Mouse (Mus musculus) left cerebral cortex, adult 6 months (tissue): ENCODE data around the gene Lilra5. TPM values are rescaled to one million over a fixed set of nuclear protein-coding genes. Genes with fewer than 3 reads are reported as not detected.

ENCODE experiments used
- long read RNA-seq, 2 experiments: library from polyadenylated mRNA; unstranded; transcript quantifications; one replicate each; pipeline ENCODE4 v2.0.0; 2019 to 2020
- polyA plus RNA-seq: library from polyadenylated mRNA; unstranded; fragments of <200 nt; fragmentation: Nextera tagmentation; gene quantifications from 2 replicates; pipeline ENCODE4 v1.2.3, GENCODE M21; 2021

Lilra5 gene
- 0.24 and 0.33 TPM in 2 replicates for polyA plus RNA-seq
- long read RNA-seq, experiment 1, partial matches to known transcripts = 1 of 1 reads
- long read RNA-seq, experiment 1, other reads (novel, unspliced or antisense) = 0 of 1 reads
- long read RNA-seq, experiment 2, partial matches to known transcripts = 0 of 1 reads
- long read RNA-seq, experiment 2, other reads (novel, unspliced or antisense) = 0 of 1 reads

GRCm38 (mm10) chr7:4237454-4237853 is at the start of gene Lilra5:
Lilra5 (plus strand) TSS chr7:4237754.

Other genes starting within 250 kb of the Lilra5 start
- 7.8 and 9.5 TPM in 2 replicates for gene Lair1, start 174.6 kb upstream of the Lilra5 start, polyA plus RNA-seq
- gene Ttyh1, start 118.3 kb upstream of the Lilra5 start, polyA plus RNA-seq = 335 and 501 TPM in 2 replicates
- gene Leng8, start 100.7 kb upstream of the Lilra5 start, polyA plus RNA-seq = 5.5 and 14.0 TPM in 2 replicates
- 6.1 and 8.0 TPM in 2 replicates for gene Leng9, start 87.4 kb upstream of the Lilra5 start, polyA plus RNA-seq
- 3.3 and 3.4 TPM in 2 replicates for gene Cdc42ep5, start 72.9 kb upstream of the Lilra5 start, polyA plus RNA-seq
- gene Ncr1, start 100.0 kb downstream of the Lilra5 start, polyA plus RNA-seq = not detected in 2 replicates
- gene Gp6, start 160.0 kb downstream of the Lilra5 start, polyA plus RNA-seq = not detected in 2 replicates
- 24.3 and 35.4 TPM in 2 replicates for gene Rdh13, start 207.9 kb downstream of the Lilra5 start, polyA plus RNA-seq
- gene Eps8l1, start 222.9 kb downstream of the Lilra5 start, polyA plus RNA-seq = 2.8 and 4.0 TPM in 2 replicates